Comparison of ENCODE assay signal across 28 mouse cellular contexts in the genomic region with DNA sequence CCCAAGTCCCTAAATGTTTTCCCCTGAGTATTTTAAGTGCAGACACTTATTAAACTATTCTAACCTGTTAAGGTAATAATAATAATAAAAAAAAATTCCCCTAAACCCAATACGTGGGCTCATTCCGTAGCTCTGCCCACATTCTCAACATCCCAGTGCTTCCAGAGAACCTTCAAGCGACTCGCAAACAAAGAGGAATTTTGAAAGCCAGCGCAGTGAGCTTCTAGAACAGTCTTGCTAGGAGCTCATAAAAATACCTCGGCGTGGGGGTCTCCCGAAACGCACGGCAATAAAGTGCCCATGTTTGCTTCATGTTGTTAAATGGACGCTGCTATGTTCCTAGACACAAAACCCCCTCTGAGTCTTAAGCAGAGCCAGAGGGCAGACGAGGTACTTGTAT. TPM values are rescaled to one million over a fixed set of nuclear protein-coding genes. Genes with fewer than 3 reads are reported as not detected.
"Had no signal": no experiment of that assay in that cellular context is flagged by ENCODE, and none has a peak within 500 bp of the region (broad histone marks: within the 10 kb centered on the region; RNA-seq: fewer than 3 reads in every experiment).

No protein-coding gene starts in this region.

- H3K36me3 ChIP-seq: embryonic facial prominence, embryonic 12.5 days; embryonic facial prominence, embryonic 13.5 days; embryonic facial prominence, embryonic 15.5 days; forebrain, embryonic 12.5 days; forebrain, embryonic 15.5 days had no signal

- ATAC-seq: forebrain, embryonic 13.5 days; forebrain, embryonic 14.5 days; forebrain, embryonic 15.5 days; forebrain, embryonic 16.5 days; forebrain, postnatal 0 days had no signal

- DNase-seq: cerebellum, adult 2 months; cerebellum, adult 8-10 months; cerebellum, adult 9-10 months; cerebellum, adult 9-11 months; cerebellum, postnatal 10 days; cerebellum, postnatal 14 days; cerebellum, postnatal 25 days; cerebellum, postnatal 36 days; embryo, embryonic 11 days; forebrain, postnatal 0 days; gastrocnemius, adult 2 months; gastrocnemius, postnatal 10 days; gastrocnemius, postnatal 14 days; gastrocnemius, postnatal 25 days; gastrocnemius, postnatal 36 days; heart, adult 11 months; heart, adult 18-20 months had no signal

- H3K4me2 ChIP-seq: embryonic facial prominence, embryonic 12.5 days; embryonic facial prominence, embryonic 13.5 days; embryonic facial prominence, embryonic 15.5 days; forebrain, embryonic 12.5 days; forebrain, embryonic 13.5 days; forebrain, embryonic 15.5 days had no signal

- H3K9ac ChIP-seq: embryonic facial prominence, embryonic 12.5 days; embryonic facial prominence, embryonic 13.5 days; embryonic facial prominence, embryonic 15.5 days; forebrain, embryonic 12.5 days; forebrain, embryonic 13.5 days; forebrain, embryonic 15.5 days; forebrain, postnatal 0 days had no signal

- H3K9me3 ChIP-seq: embryonic facial prominence, embryonic 10.5 days; embryonic facial prominence, embryonic 12.5 days; embryonic facial prominence, embryonic 15.5 days; forebrain, embryonic 12.5 days; forebrain, embryonic 13.5 days; forebrain, embryonic 15.5 days had no signal

- H3K27ac ChIP-seq: embryonic facial prominence, embryonic 10.5 days; embryonic facial prominence, embryonic 12.5 days; embryonic facial prominence, embryonic 13.5 days; embryonic facial prominence, embryonic 15.5 days; forebrain, embryonic 10.5 days; forebrain, embryonic 12.5 days; forebrain, embryonic 13.5 days; forebrain, embryonic 15.5 days; gastrocnemius, adult 2 months had no signal

- H3K27me3 ChIP-seq: embryonic facial prominence, embryonic 12.5 days; embryonic facial prominence, embryonic 13.5 days; embryonic facial prominence, embryonic 15.5 days; forebrain, embryonic 12.5 days; forebrain, embryonic 13.5 days; forebrain, embryonic 15.5 days had no signal

- H3K4me3 ChIP-seq: embryonic facial prominence, embryonic 10.5 days; embryonic facial prominence, embryonic 12.5 days; embryonic facial prominence, embryonic 13.5 days; embryonic facial prominence, embryonic 15.5 days; erythroblast, embryonic 14.5 days; forebrain, embryonic 10.5 days; forebrain, embryonic 12.5 days; forebrain, embryonic 13.5 days; forebrain, embryonic 15.5 days; gastrocnemius, adult 2 months had no signal

RNA-seq across cellular contexts. Expression of gene Ror2, which starts 32.7 kb away (rescaled TPM):
- polyA plus RNA-seq: erythroblast, embryonic 14.5 days had no signal
